Mouse (Mus musculus) midbrain, embryonic 13.5 days (tissue): ENCODE measurements around the gene Usp43. TPM values are rescaled to one million over a fixed set of nuclear protein-coding genes. Genes with fewer than 3 reads are reported as not detected.

Experiments used
- ATAC-seq: fragments of 200-750 bp; cut with Nextera tagmentation; 2 replicates; pipeline ENCODE4 v1.8.0; 2017; ENCODE audit warnings: mild to moderate bottlenecking, moderate TSS enrichment, moderate library complexity
- H3K27ac ChIP-seq: fragments of 300-500 bp; sonication (generic); 2 replicates; pipeline ENCODE4 v1.5.1; 2015; ENCODE audit warnings: inconsistent platforms, mild to moderate bottlenecking, moderate library complexity
- H3K27me3 ChIP-seq: fragments of 300-500 bp; sonication (generic); 2 replicates; pipeline ENCODE4 v1.6.1; 2015; ENCODE audit warnings: mild to moderate bottlenecking, inconsistent platforms
- H3K36me3 ChIP-seq: fragments of 300-500 bp; sonication (generic); 2 replicates; pipeline ENCODE4 v1.6.1; 2015; ENCODE audit warnings: mild to moderate bottlenecking, inconsistent platforms
- H3K4me1 ChIP-seq: fragments of 300-500 bp; sonication (generic); replicated peaks from 2 replicates; pipeline ENCODE4 v1.6.1; 2015; ENCODE audit warnings: inconsistent platforms
- H3K4me2 ChIP-seq: fragments of 300-500 bp; sonication (generic); replicated peaks from 2 replicates; pipeline ENCODE4 v1.6.1; 2015; ENCODE audit warnings: moderate library complexity, mild to moderate bottlenecking, inconsistent platforms
- H3K4me3 ChIP-seq: fragments of 300-500 bp; sonication (generic); replicated peaks from 2 replicates; pipeline ENCODE4 v1.5.1; 2015; ENCODE audit warnings: mild to moderate bottlenecking, inconsistent platforms
- H3K9ac ChIP-seq: fragments of 300-500 bp; sonication (generic); replicated peaks from 2 replicates; pipeline ENCODE4 v1.6.1; 2015; ENCODE audit warnings: mild to moderate bottlenecking, inconsistent platforms
- H3K9me3 ChIP-seq: fragments of 300-500 bp; sonication (generic); 2 replicates; pipeline ENCODE4 v1.6.1; 2016; ENCODE audit warnings: mild to moderate bottlenecking, inconsistent platforms
- WGBS: fragments of 180-500 bp; shearing (Covaris S2); methylation state at CpG from one replicate; pipeline ENCODE4 v1.1.7; 2015; 5-methylcytosine and 5-hydroxymethylcytosine counted together
- polyA plus RNA-seq: library from polyadenylated mRNA; unstranded; fragments of >200 nt; fragmentation: Nextera tagmentation; extraction: Ambion mirVana; gene quantifications from 2 replicates; pipeline ENCODE4 v1.2.1, GENCODE M21; 2015

Usp43 gene
- polyA plus RNA-seq = 0.13 and 0.23 TPM in 2 replicates

DNA sequence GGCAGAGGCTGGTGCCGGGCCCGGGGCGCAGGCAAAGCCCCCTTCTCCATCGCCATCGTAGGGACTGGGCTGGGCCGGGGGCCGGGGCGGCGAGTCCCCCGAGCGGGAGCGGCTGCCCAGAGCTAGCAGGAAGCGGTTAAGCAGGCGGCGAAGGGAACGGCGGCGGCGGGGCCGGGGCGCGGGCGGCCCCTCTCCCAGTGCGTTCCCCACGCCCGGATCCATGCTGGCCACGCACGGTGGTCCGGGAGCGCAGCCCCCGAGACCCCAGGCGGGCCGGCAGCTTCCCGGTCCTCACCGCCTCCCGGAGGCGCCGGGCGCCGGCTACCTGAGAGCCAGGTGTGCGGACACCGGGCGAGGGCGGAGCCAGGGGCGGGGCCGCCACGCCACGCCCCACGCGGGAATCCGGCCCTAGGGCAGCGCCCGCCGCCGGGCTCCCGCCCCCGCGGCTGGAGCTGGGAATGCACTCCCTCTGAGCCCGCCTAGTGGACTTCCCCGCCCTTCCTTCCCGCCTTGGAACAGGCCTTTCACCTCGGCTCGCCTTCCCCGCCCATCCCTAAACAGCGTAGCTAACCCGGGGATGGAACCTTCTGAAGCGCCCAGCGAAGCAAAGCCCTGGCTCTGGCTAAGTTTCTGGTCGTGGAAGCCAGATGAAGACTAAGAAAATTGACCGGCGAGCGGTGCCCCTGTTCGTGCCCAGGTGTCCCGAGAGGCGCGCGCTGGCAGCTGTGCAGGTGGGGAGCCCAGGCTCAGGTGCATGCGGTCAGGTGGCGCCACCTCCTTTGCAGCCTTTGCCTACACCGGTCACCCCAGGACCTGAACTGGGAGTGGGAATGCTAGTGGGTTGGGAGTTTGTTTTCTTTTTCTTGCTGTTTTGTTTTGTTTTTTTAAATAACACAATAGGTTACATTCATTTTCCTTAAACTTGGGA, at the start of gene Usp43:
Usp43 (minus strand) TSS at position 327 of the 928 bp plus-strand sequence.
- ATAC-seq = peak; percentile 74
- Histone ChIP-seq H3K9ac (peak within 1 kb of the TSS; percentile 70), H3K9me3 (no peaks in the 10 kb centered on the region), H3K27me3 (peaks cover 29% of the 10 kb centered on the region), H3K4me3 (peak within 1 kb of the TSS; percentile 72), H3K4me2 (peak within 1 kb of the TSS; percentile 100), H3K36me3 (no peaks in the 10 kb centered on the region), H3K27ac (no peak within 1 kb of the TSS), H3K4me1 (peaks cover 19% of the 10 kb centered on the region)
- under 1% methylated on average over 75 of the region's 80 CpGs for WGBS

DNA sequence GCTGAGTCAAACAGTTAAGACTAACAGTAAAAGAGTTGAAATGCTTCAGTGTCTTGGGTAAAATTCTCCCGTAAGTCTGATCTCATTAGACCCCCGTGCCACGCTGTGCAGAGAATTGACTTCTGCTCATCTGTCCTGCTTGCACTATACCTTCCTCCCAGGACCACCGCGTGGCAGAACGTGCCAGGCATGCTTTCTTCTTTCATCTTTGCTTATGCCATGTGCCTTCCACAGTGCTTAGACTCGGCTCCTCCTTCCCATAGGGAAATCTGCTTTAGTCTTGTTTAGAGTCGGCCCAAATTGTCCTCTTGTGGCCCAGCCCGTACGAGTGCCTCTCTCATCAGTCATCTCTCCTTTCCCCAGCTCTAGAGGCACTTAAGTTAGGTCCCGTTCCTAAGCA, 45.9 kb upstream of the Usp43 start:
- peaks cover 21% of the 10 kb centered on the region for H3K36me3 ChIP-seq
- 61% methylated on average over 11 of the region's 11 CpGs for WGBS

DNA sequence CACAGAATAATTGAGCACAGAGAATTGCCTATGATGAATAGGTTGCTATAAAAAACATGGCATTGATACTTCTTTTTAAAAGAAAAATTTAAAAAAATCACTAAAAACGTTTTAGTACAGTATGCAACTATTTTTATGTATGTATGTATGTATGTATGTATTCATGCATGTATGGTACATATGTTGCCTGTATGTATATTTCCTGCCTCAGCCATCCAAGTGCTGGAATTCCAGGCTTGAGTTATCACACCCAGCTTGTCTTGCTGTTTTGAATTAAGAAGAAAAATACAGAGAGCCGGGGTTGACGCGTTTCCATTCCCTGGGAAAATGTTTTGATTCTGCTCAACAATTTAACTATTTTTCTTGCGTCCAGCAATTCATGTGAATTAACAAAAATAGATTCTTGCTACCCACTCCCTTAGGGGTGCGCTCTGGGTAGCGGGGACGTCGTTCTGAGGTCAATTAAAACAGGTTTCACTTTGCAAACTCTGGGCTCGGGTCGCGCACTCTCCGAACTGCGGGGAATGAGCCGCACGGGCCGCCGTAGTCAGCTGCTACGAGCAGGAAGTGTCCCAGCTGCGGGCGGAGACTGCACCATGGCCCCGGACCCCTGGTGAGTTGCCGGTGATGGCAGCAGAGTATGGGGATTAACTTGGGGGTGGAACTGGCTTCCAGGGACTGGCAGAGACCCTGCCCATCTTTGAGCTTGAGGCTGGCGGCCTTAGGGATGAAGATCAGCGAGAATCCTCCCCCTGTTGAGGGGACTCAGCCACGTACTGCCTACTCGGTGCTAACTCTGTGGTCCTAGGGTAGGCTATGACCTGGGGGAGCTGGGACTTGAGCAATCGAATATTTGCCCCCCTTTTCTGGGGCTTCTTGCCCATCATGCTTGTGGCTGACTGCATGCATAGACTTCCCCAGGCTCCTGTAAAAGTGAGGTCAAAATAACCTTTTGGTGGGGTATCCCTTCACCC, 44.2 kb upstream of the Usp43 start, which contains the start of gene Stx8:
Stx8 (plus strand) TSS at position 289 of the 974 bp plus-strand sequence.
- Histone ChIP-seq H3K4me1 (peaks cover 22% of the 10 kb centered on the region), H3K9me3 (no peaks in the 10 kb centered on the region), H3K4me2 (peak within 1 kb of the TSS; percentile 92), H3K27me3 (no peaks in the 10 kb centered on the region), H3K4me3 (peak within 1 kb of the TSS; percentile 82), H3K36me3 (peaks cover 12% of the 10 kb centered on the region), H3K27ac (0 out of 2 replicates have a peak within 1 kb of the TSS, but pooled peaks have one; percentile 37), H3K9ac (peak within 1 kb of the TSS; percentile 89)
- ATAC-seq = peak; percentile 92
- under 1% methylated on average over 28 of the region's 28 CpGs for WGBS

More for the DNA sequence above, 45.9 kb upstream of the Usp43 start:
- H3K4me1 ChIP-seq = peaks cover 22% of the 10 kb centered on the region
- 0 out of 2 replicates have a peak overlapping the region, but pooled peaks have one; percentile 4 for H3K4me3 ChIP-seq
- H3K27ac ChIP-seq = no peak overlapping the region
- H3K27me3 ChIP-seq = no peaks in the 10 kb centered on the region
- peak overlapping the region; percentile 19 for H3K4me2 ChIP-seq
- H3K9me3 ChIP-seq = no peaks in the 10 kb centered on the region
- H3K9ac ChIP-seq = no peak overlapping the region
- no peak for ATAC-seq

DNA sequence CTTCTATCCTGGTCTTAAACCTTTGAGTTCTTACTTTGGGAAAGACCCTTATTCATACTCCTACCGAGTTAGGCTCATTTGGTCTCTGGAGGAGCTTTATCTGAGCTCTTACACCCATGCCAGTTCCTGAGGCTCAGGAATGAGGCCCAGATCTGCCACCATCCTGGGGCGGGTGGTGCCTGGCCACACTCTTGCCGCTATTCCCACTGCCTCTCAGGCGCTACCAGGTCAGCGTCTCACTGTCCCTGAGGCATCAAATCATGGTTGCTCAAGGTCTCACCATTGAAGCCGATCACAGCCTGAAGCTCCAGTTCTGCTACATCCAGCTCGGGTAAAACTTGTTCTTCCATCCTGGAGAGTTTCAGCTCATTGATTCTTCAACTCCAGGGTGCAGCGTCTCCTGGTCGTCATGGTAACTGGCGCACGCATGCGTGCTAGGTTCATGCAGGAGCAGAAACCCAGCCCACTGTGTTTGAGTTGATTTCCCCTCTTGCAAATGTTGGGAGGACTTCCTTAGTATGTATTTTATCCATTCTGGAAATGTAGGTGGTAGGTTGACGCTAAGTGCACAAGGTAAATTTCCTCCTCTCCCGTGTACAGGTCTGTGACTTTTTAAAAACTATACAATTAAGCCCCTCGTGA, 43.4 kb upstream of the Usp43 start, which contains the start of gene Cfap52:
Cfap52 (minus strand) TSS at position 410 of the 642 bp plus-strand sequence.
- peak within 1 kb of the TSS; percentile 92 for H3K4me2 ChIP-seq
- H3K27me3 ChIP-seq = no peaks in the 10 kb centered on the region
- peaks cover 7% of the 10 kb centered on the region for H3K36me3 ChIP-seq
- H3K27ac ChIP-seq = 0 out of 2 replicates have a peak within 1 kb of the TSS, but pooled peaks have one; percentile 37
- H3K4me3 ChIP-seq = peak within 1 kb of the TSS; percentile 82
- no peaks in the 10 kb centered on the region for H3K9me3 ChIP-seq
- H3K9ac ChIP-seq = peak within 1 kb of the TSS; percentile 89
- H3K4me1 ChIP-seq = peaks cover 22% of the 10 kb centered on the region
- ATAC-seq = peak; percentile 82
- 7% methylated on average over 15 of the region's 15 CpGs for WGBS

DNA sequence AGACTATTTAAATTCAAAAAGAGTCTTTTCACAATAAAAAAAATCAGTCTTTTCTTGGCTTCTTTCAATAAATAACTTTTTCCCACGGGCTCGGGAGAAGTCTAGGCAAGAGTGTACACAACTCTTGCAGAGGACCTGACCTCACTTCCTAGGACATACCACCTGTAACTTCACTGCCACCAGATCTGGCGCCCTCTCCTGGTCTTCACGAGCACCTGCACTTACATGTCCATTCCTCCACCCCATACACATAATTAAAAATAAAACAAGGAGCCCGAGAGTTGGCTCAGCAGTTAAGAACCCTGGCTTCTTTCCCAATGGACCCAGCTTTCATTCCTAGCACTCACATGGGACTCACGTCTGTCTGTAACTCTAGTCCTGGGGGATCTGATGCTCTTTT, 42.2 kb upstream of the Usp43 start:
- 79% methylated on average over 6 of the region's 6 CpGs for WGBS

DNA sequence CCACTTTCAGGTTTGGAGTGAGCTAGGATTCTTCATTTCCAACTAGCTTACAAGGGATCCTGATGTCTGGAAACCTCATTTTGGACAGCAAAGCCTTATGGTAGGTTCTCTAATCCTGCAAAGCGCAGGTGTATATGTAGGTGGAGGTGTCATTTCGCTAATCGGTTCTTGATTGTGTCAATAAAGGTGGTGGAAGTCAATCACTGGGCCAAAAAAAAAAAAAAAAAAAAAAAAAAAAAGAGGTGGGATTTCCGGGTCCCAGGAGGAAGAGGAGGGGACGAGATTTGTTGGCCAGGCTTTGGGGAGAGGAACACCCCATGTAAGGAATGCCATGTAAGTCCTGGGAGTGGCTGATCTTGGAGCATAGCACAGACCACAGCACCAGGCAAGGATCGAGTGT, 32.5 kb upstream of the Usp43 start:
- Histone ChIP-seq H3K27ac (no peak overlapping the region), H3K4me2 (no peak overlapping the region), H3K4me3 (no peak overlapping the region), H3K36me3 (no peaks in the 10 kb centered on the region), H3K9ac (no peak overlapping the region), H3K9me3 (no peaks in the 10 kb centered on the region), H3K4me1 (no peaks in the 10 kb centered on the region), H3K27me3 (no peaks in the 10 kb centered on the region)
- no peak for ATAC-seq
- WGBS = 85% methylated on average over 6 of the region's 6 CpGs

More for the DNA sequence above, 42.2 kb upstream of the Usp43 start:
- Histone ChIP-seq H3K27me3 (no peaks in the 10 kb centered on the region), H3K9ac (no peak overlapping the region), H3K4me3 (no peak overlapping the region), H3K4me2 (no peak overlapping the region), H3K4me1 (peaks cover 22% of the 10 kb centered on the region), H3K27ac (no peak overlapping the region), H3K36me3 (no peaks in the 10 kb centered on the region), H3K9me3 (no peaks in the 10 kb centered on the region)
- ATAC-seq = no peak

DNA sequence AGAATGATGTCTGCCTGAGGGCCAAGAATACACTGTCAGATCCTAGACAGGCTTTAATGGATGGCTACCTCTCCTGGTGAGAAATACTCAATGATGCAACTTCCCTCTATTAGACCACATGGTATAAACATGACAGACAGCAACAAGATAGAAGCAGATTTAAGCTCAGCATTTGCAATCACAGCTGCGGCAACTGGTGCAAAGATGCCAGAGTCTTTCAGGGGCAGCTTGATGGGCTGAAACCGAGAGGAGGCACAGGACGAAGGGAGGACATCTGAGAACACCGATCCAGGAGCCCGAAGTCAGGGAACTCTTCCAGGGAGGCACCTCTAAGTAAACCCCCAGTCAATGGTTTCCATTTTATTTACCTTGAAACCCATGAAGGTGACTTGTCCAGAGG, 31.7 kb upstream of the Usp43 start:
- no peak overlapping the region for H3K27ac ChIP-seq
- no peak overlapping the region for H3K4me2 ChIP-seq
- H3K27me3 ChIP-seq = no peaks in the 10 kb centered on the region
- H3K9me3 ChIP-seq = no peaks in the 10 kb centered on the region
- no peaks in the 10 kb centered on the region for H3K4me1 ChIP-seq
- no peak overlapping the region for H3K9ac ChIP-seq
- ATAC-seq = no peak
- 83% methylated on average over 5 of the region's 5 CpGs for WGBS
- H3K4me3 ChIP-seq = no peak overlapping the region
- H3K36me3 ChIP-seq = no peaks in the 10 kb centered on the region

DNA sequence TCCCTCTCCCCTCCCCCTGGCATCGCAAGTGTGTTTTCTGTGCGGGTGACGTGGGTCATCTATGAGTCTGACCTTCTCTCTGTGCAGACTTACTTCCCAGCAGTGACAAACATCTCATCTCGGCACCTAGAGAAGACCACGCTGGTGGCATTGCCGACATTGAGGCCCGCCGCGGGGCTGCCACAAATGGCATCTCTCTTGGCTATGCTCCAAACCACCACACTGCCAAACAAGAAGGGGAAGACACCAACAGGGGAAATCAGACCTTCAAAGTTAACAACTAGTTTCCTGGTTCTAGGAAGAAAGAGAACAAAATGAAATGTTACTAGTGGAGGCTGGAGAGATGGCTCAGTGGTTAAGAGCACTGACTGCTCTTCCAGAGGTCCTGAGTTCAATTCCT, 27.5 kb upstream of the Usp43 start:
- no peaks in the 10 kb centered on the region for H3K36me3 ChIP-seq
- no peak overlapping the region for H3K27ac ChIP-seq
- H3K4me2 ChIP-seq = no peak overlapping the region
- no peaks in the 10 kb centered on the region for H3K27me3 ChIP-seq
- 93% methylated on average over 9 of the region's 9 CpGs for WGBS
- H3K4me3 ChIP-seq = no peak overlapping the region
- no peaks in the 10 kb centered on the region for H3K4me1 ChIP-seq
- no peak for ATAC-seq
- no peaks in the 10 kb centered on the region for H3K9me3 ChIP-seq
- no peak overlapping the region for H3K9ac ChIP-seq

DNA sequence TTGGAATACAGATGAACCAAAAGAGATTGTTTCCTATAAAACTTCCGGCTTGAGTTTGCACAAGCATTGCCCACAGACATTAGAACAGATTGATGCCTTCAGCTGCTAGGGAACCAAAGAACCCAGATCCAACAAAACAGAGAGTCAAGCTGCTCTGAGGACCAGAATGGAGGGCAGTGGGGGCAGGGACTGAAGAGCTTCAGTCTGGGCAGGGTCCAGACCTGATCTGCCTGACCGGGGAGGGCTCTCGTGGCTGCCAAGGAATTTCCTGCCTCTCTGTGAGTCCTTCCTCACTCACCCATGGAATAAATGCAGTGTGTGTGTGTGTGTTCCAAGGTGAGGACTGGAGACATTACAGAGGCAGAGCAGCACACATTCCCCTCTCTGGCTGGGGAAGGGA, 26.3 kb upstream of the Usp43 start:
- H3K4me1 ChIP-seq = no peaks in the 10 kb centered on the region
- H3K36me3 ChIP-seq = no peaks in the 10 kb centered on the region
- no peak overlapping the region for H3K9ac ChIP-seq
- no peak overlapping the region for H3K27ac ChIP-seq
- no peak overlapping the region for H3K4me2 ChIP-seq
- no peak for ATAC-seq
- no peak overlapping the region for H3K4me3 ChIP-seq
- no peaks in the 10 kb centered on the region for H3K9me3 ChIP-seq
- no peaks in the 10 kb centered on the region for H3K27me3 ChIP-seq
- WGBS = 77% methylated on average over 3 of the region's 3 CpGs

DNA sequence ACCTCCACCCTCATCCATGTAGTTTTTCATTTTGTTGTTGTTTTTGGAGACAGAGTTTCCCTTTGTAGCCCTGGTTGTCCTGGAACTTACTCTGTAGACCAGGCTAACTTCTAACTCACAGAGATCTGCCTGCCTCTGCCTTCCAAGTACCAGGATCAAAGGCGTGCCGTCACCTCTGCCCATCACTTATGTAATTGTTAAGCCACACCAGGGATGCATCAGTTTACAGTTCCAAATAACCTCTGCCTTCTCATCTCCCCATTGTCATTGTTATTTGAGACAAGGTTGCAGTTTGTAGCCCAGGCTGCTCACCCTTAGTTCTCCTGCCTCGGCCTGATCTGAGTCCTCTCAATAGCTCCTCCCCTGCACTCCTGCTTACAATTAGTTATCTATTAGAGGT, 10.2 kb upstream of the Usp43 start:
- Histone ChIP-seq H3K4me3 (no peak overlapping the region), H3K9ac (no peak overlapping the region), H3K9me3 (no peaks in the 10 kb centered on the region), H3K4me1 (no peaks in the 10 kb centered on the region), H3K36me3 (no peaks in the 10 kb centered on the region), H3K27me3 (no peaks in the 10 kb centered on the region), H3K27ac (no peak overlapping the region), H3K4me2 (no peak overlapping the region)
- no peak for ATAC-seq
- 94% methylated on average over 3 of the region's 3 CpGs for WGBS

DNA sequence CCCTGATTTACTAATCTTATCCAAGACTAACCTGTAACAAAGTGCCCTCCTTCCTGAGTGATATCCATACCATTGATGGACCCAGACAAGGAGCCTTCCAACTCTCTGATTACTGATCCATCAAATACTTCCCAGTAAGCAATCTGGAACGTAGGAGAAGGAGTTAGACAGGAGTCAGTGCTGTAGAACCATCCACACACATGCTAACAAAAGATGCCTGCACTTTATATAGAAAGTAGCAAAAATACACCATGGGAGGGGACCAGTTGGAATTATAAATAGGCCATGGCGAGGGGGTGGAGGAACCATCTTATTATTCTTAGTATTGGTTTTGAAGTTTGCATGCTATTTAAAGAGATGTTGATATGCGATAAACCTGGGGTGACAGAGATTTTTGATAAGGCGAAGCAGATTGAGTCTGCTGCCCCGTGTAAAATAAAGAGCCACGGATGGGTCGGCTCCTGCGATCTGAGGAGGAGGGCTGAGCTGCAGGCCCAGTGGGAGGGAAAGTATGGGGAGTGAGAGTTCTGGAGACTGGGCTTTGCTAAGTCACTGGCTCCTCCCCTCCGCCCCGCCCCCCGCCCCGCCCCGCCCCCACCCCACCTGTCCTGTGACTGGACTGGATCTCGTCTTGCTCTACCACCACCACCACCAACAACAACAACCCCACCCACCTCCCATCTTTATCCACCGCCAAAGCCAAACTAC, 4.5 kb upstream of the Usp43 start:
- H3K9ac ChIP-seq = no peak overlapping the region
- ATAC-seq = no peak
- no peak overlapping the region for H3K27ac ChIP-seq
- WGBS = 17% methylated on average over 10 of the region's 15 CpGs
- H3K27me3 ChIP-seq = peaks cover 6% of the 10 kb centered on the region
- no peaks in the 10 kb centered on the region for H3K9me3 ChIP-seq
- H3K36me3 ChIP-seq = no peaks in the 10 kb centered on the region
- no peak overlapping the region for H3K4me3 ChIP-seq
- H3K4me1 ChIP-seq = peaks cover 14% of the 10 kb centered on the region
- no peak overlapping the region for H3K4me2 ChIP-seq
